Mouse (Mus musculus) fibroblast of lung, adult 2 months (primary cell): ENCODE measurements around the gene Ranbp10.

Experiments
- DNase-seq: peaks from one replicate; pipeline ENCODE4 v3.0.0-alpha.2; 2011; ENCODE audit warnings: low read depth

Gene Ranbp10

GRCm38 (mm10) chr8:105826861-105827848 lies at the start of gene Ranbp10, which contains the start of gene Tsnaxip1:
Ranbp10 (minus strand) TSS chr8:105827350.
Tsnaxip1 (plus strand) TSS chr8:105827731.
- peak; percentile 100 for DNase-seq

GRCm38 (mm10) chr8:105874301-105874700 lies 47.2 kb upstream of the Ranbp10 start:
- DNase-seq: peak; percentile 62

- no peak for DNase-seq
Measured at GRCm38 (mm10) chr8:105866364-105867029, 39.3 kb upstream of the Ranbp10 start.

GRCm38 (mm10) chr8:105861951-105862350 lies 34.8 kb upstream of the Ranbp10 start:
- DNase-seq: peak; percentile 69

GRCm38 (mm10) chr8:105860143-105860981 lies 33.2 kb upstream of the Ranbp10 start, which contains the start of gene Nutf2:
Nutf2 (plus strand) TSS chr8:105860580.
- peak; percentile 98 for DNase-seq

- no peak for DNase-seq
Measured at GRCm38 (mm10) chr8:105859314-105859713, 32.2 kb upstream of the Ranbp10 start.

GRCm38 (mm10) chr8:105858495-105858894 lies 31.3 kb upstream of the Ranbp10 start:
- no peak for DNase-seq

GRCm38 (mm10) chr8:105856168-105856835 lies 29.2 kb upstream of the Ranbp10 start:
- DNase-seq: no peak

GRCm38 (mm10) chr8:105855248-105856167 lies 28.4 kb upstream of the Ranbp10 start:
- DNase-seq: peak; percentile 17

- DNase-seq: peak; percentile 82
Measured at GRCm38 (mm10) chr8:105854715-105855216, 27.6 kb upstream of the Ranbp10 start, which contains the start of gene Thap11. Thap11 (plus strand) TSS chr8:105855132.

- DNase-seq: no peak
Measured at GRCm38 (mm10) chr8:105854303-105854702, 27.2 kb upstream of the Ranbp10 start.

- DNase-seq: no peak
Measured at GRCm38 (mm10) chr8:105853178-105853577, 26.0 kb upstream of the Ranbp10 start, which contains the start of gene Cenpt. Cenpt (minus strand) TSS chr8:105853278.

- no peak for DNase-seq
Measured at GRCm38 (mm10) chr8:105852146-105852729, 25.1 kb upstream of the Ranbp10 start.

- DNase-seq: peak; percentile 84
Measured at GRCm38 (mm10) chr8:105851651-105852143, 24.5 kb upstream of the Ranbp10 start.

- DNase-seq: no peak
Measured at GRCm38 (mm10) chr8:105850611-105851010, 23.5 kb upstream of the Ranbp10 start.

GRCm38 (mm10) chr8:105850014-105850413 lies 22.9 kb upstream of the Ranbp10 start:
- no peak for DNase-seq

GRCm38 (mm10) chr8:105846678-105847077 lies 19.5 kb upstream of the Ranbp10 start:
- no peak for DNase-seq

GRCm38 (mm10) chr8:105839209-105839608 lies 12.1 kb upstream of the Ranbp10 start:
- no peak for DNase-seq

GRCm38 (mm10) chr8:105836991-105837390 lies 9.8 kb upstream of the Ranbp10 start:
- DNase-seq: no peak
